Comparison of ENCODE assay signal across 8 mouse cellular contexts in genomic region chr1:54585278-54585846, GRCm38 (mm10). TPM values are rescaled to one million over a fixed set of nuclear protein-coding genes. Genes with fewer than 3 reads are reported as not detected.
A peak's percentile ranks its signal among the peaks of the same experiment; 100 is the strongest.
DNase-seq lines count a peak whose midpoint lies in the region; ATAC-seq lines count a peak whose summit lies in the region.

No protein-coding gene starts in this region.

- ATAC-seq in forebrain, embryonic 13.5 days, result peak; percentile 80

- DNase-seq in embryo, embryonic 11 days, result peak; percentile 8
- no peak for DNase-seq in embryo, embryonic 9.5 days (ENCODE audit: extremely low spot score)
- peak; percentile 48 to 55 for DNase-seq in spleen, adult 18-20 months
- DNase-seq in limb, embryonic 10.5 days (ENCODE audit: low spot score), result no peak
- no peak for DNase-seq in heart, postnatal 36 days
- DNase-seq in embryonic facial prominence, embryonic 10.5 days (ENCODE audit: low spot score), result no peak

- no peaks in the 10 kb centered on the region for H3K27me3 ChIP-seq in forebrain, embryonic 13.5 days
- no peaks in the 10 kb centered on the region for H3K27me3 ChIP-seq in limb, embryonic 10.5 days (ENCODE audit: low read depth, poor library complexity, severe bottlenecking)
- H3K27me3 ChIP-seq in embryonic facial prominence, embryonic 10.5 days (replicated peaks; ENCODE audit: low read depth, poor library complexity, severe bottlenecking), result no peaks in the 10 kb centered on the region

- no peak overlapping the region for H3K27ac ChIP-seq in forebrain, embryonic 13.5 days
- H3K27ac ChIP-seq in macrophage, result 0 out of 2 replicates have a peak overlapping the region, but pooled peaks have one; percentile 21
- H3K27ac ChIP-seq in limb, embryonic 10.5 days, result no peak overlapping the region
- H3K27ac ChIP-seq in embryonic facial prominence, embryonic 10.5 days (replicated peaks), result no peak overlapping the region

- WGBS in forebrain, embryonic 13.5 days, result 6% methylated on average over 9 of the region's 9 CpGs
- WGBS in macrophage (ENCODE audit: missing documents), result 15% methylated on average over 9 of the region's 9 CpGs
- WGBS in limb, embryonic 10.5 days, result 46% methylated on average over 9 of the region's 9 CpGs
- 24% methylated on average over 9 of the region's 9 CpGs for WGBS in embryonic facial prominence, embryonic 10.5 days

- no peaks in the 10 kb centered on the region for H3K9me3 ChIP-seq in forebrain, embryonic 13.5 days (replicated peaks)
- no peaks in the 10 kb centered on the region for H3K9me3 ChIP-seq in limb, embryonic 10.5 days (replicated peaks)
- no peaks in the 10 kb centered on the region for H3K9me3 ChIP-seq in embryonic facial prominence, embryonic 10.5 days

- H3K4me1 ChIP-seq in forebrain, embryonic 13.5 days, result peaks cover 18% of the 10 kb centered on the region
- no peaks in the 10 kb centered on the region for H3K4me1 ChIP-seq in limb, embryonic 10.5 days
- H3K4me1 ChIP-seq in embryonic facial prominence, embryonic 10.5 days, result peaks cover 8% of the 10 kb centered on the region

- H3K79me2 ChIP-seq in macrophage (ENCODE audit: inconsistent target), result no peaks in the 10 kb centered on the region

- no peak overlapping the region for H3K9ac ChIP-seq in forebrain, embryonic 13.5 days

- H3K36me3 ChIP-seq in forebrain, embryonic 13.5 days (ENCODE audit: poor library complexity, severe bottlenecking), result no peaks in the 10 kb centered on the region
- H3K36me3 ChIP-seq in macrophage (ENCODE audit: inconsistent target), result no peaks in the 10 kb centered on the region
- H3K36me3 ChIP-seq in limb, embryonic 10.5 days, result no peaks in the 10 kb centered on the region
- H3K36me3 ChIP-seq in embryonic facial prominence, embryonic 10.5 days (replicated peaks), result no peaks in the 10 kb centered on the region

- intact Hi-C loops in heart, postnatal 36 days (cut with DNase I), result no loop called here

- H3K4me3 ChIP-seq in forebrain, embryonic 13.5 days, result no peak overlapping the region
- no peak overlapping the region for H3K4me3 ChIP-seq in macrophage (ENCODE audit: inconsistent target)
- H3K4me3 ChIP-seq in limb, embryonic 10.5 days, result no peak overlapping the region
- no peak overlapping the region for H3K4me3 ChIP-seq in embryonic facial prominence, embryonic 10.5 days

- H3K4me2 ChIP-seq in forebrain, embryonic 13.5 days, result peak overlapping the region; percentile 18; the same call in 1 of the 2 replicates

RNA-seq across cellular contexts. Expression of gene Pgap1, which starts 27.9 kb away (rescaled TPM):
- polyA plus RNA-seq in forebrain, embryonic 13.5 days (2015; fragmentation: Nextera tagmentation; extraction: Ambion mirVana), result 26.7 and 29.7 TPM in 2 replicates
- 100 to 1,000 TPM in 18 of 26 experiments, 10 to 100 TPM in 8; 22.8 to 344 (median 153) TPM for total RNA-seq in macrophage (2018; cell fraction: chromatin; rRNA removed)
- total RNA-seq in macrophage (2018; cell fraction: cytosol; rRNA removed), result 10 to 100 TPM; 18.9 to 91.9 (median 49.2) TPM
- 100 to 1,000 TPM in 14 of 26 experiments, 10 to 100 TPM in 12; 28.9 to 238 (median 118) TPM for total RNA-seq in macrophage (2018; cell fraction: nucleus; rRNA removed)
- polyA plus RNA-seq in macrophage (2018), result 13.7 to 42.1 TPM (median 34.1 TPM) in 3 replicates
- polyA plus RNA-seq in limb, embryonic 10.5 days (2016; fragmentation: Nextera tagmentation; extraction: Ambion mirVana), result 3.0 and 3.6 TPM in 2 replicates
- total RNA-seq in heart, postnatal 36 days (2021), result 1 to 10 TPM; 4.1 to 5.3 TPM
- polyA plus RNA-seq in embryonic facial prominence, embryonic 10.5 days (2016; fragmentation: Nextera tagmentation; extraction: Ambion mirVana), result 5.8 and 6.2 TPM in 2 replicates

Comparison
In these comparisons a context has a peak if more than half of its experiments do, and no peak if none do; other contexts are left out.
1. DNase-seq: peak in embryo, embryonic 11 days (single experiment) and spleen, adult 18-20 months (2 of 2); none in embryo, embryonic 9.5 days (single experiment), limb, embryonic 10.5 days (single experiment), heart, postnatal 36 days (0 of 2) and embryonic facial prominence, embryonic 10.5 days (single experiment).